Mouse (Mus musculus): ENCODE results near the gene Tgfbr1. TPM values are rescaled to one million over a fixed set of nuclear protein-coding genes. Genes with fewer than 3 reads are reported as not detected.

The Tgfbr1 gene
- total RNA-seq (2022) = 10 to 100 TPM; 20.4 to 38.1 (median 27.9) TPM

- peak; percentile 81 to 96 for DNase-seq (ENCODE audit: low spot score in 2 of 2)
These were observed at the start of gene Tgfbr1 for GRCm38 (mm10) chr4:47352803-47353388. Gene Tgfbr1 (plus strand): TSS chr4:47353222.

- DNase-seq (ENCODE audit: low spot score in 2 of 2) = no peak
These were observed 49.6 kb upstream of the Tgfbr1 start for GRCm38 (mm10) chr4:47303340-47303998.

- DNase-seq (ENCODE audit: low spot score in 2 of 2) = no peak
These were observed 43.0 kb upstream of the Tgfbr1 start for GRCm38 (mm10) chr4:47309886-47310625.

- no peak for DNase-seq (ENCODE audit: low spot score in 2 of 2)
These were observed 42.2 kb upstream of the Tgfbr1 start for GRCm38 (mm10) chr4:47310812-47311211.

GRCm38 (mm10) chr4:47311467-47311866, 41.6 kb upstream of the Tgfbr1 start:
- DNase-seq (ENCODE audit: low spot score in 2 of 2) = no peak

GRCm38 (mm10) chr4:47311929-47312328, 41.1 kb upstream of the Tgfbr1 start:
- no peak for DNase-seq (ENCODE audit: low spot score in 2 of 2)

GRCm38 (mm10) chr4:47312676-47313075, 40.3 kb upstream of the Tgfbr1 start:
- peak; percentile 32 to 45 for DNase-seq (ENCODE audit: low spot score in 2 of 2)

GRCm38 (mm10) chr4:47313710-47314410, 39.2 kb upstream of the Tgfbr1 start:
- no peak for DNase-seq (ENCODE audit: low spot score in 2 of 2)

- DNase-seq (ENCODE audit: low spot score in 2 of 2) = no peak
These were observed 37.6 kb upstream of the Tgfbr1 start for GRCm38 (mm10) chr4:47315458-47315857.

GRCm38 (mm10) chr4:47316432-47316831, 36.6 kb upstream of the Tgfbr1 start:
- no peak for DNase-seq (ENCODE audit: low spot score in 2 of 2)

GRCm38 (mm10) chr4:47319561-47320321, 33.3 kb upstream of the Tgfbr1 start:
- no peak for DNase-seq (ENCODE audit: low spot score in 2 of 2)

- no peak for DNase-seq (ENCODE audit: low spot score in 2 of 2)
These were observed 30.7 kb upstream of the Tgfbr1 start for GRCm38 (mm10) chr4:47322315-47322714.

- no peak for DNase-seq (ENCODE audit: low spot score in 2 of 2)
These were observed 28.8 kb upstream of the Tgfbr1 start for GRCm38 (mm10) chr4:47324206-47324605.

- DNase-seq (ENCODE audit: low spot score in 2 of 2) = no peak
These were observed 25.2 kb upstream of the Tgfbr1 start for GRCm38 (mm10) chr4:47327782-47328181.

- no peak for DNase-seq (ENCODE audit: low spot score in 2 of 2)
These were observed 23.7 kb upstream of the Tgfbr1 start for GRCm38 (mm10) chr4:47329285-47329684.

- no peak for DNase-seq (ENCODE audit: low spot score in 2 of 2)
These were observed 22.5 kb upstream of the Tgfbr1 start for GRCm38 (mm10) chr4:47330378-47331052.

- no peak for DNase-seq (ENCODE audit: low spot score in 2 of 2)
These were observed 20.1 kb upstream of the Tgfbr1 start for GRCm38 (mm10) chr4:47332812-47333343.

GRCm38 (mm10) chr4:47333541-47333940, 19.5 kb upstream of the Tgfbr1 start:
- DNase-seq (ENCODE audit: low spot score in 2 of 2) = no peak

GRCm38 (mm10) chr4:47336941-47337600, 16.0 kb upstream of the Tgfbr1 start:
- no peak for DNase-seq (ENCODE audit: low spot score in 2 of 2)

GRCm38 (mm10) chr4:47342632-47343031, 10.4 kb upstream of the Tgfbr1 start:
- no peak for DNase-seq (ENCODE audit: low spot score in 2 of 2)

Data from left cerebral cortex, adult 8-10 months (tissue).